Mouse (Mus musculus): ENCODE measurements around the gene Erf. TPM values are rescaled to one million over a fixed set of nuclear protein-coding genes. Genes with fewer than 3 reads are reported as not detected.
A peak's percentile ranks its signal among the peaks of the same experiment; 100 is the strongest.

Erf gene
- polyA plus RNA-seq, 1 experiment from 2014 or later: 4.2 TPM

DNA sequence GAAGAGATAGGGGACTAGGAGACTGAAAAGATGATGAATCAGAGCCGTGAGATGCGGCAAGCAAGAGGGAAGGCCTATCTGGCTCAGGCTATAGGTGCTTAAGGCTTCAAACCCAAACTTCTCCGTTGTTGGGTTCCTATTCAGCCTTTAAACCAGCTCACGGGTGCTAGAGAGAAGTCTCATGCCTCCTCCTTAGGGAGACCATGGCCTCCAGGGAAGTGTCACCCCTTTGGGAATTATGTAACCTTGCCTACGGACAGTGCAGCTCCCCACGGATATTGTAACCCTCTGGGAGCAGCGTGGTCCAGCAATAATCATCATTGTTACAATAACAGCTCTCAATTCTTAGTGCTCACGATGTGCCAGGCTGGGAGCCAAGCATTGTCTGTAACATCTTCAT is 1.3 kb upstream of the Erf start:
- peak overlapping the region; percentile 66 for H3K27ac ChIP-seq
- ATAC-seq (ENCODE audit: low FRiP score): no peak
- peak overlapping the region; percentile 74 for H3K4me3 ChIP-seq
- 17% methylated on average over 8 of the region's 8 CpGs for WGBS
- peak overlapping the region; percentile 100 for H3K4me2 ChIP-seq
- H3K9ac ChIP-seq: peak overlapping the region; percentile 84
- H3K9me3 ChIP-seq: no peaks in the 10 kb centered on the region
- peaks cover 46% of the 10 kb centered on the region for H3K4me1 ChIP-seq (replicated peaks)
- no peaks in the 10 kb centered on the region for H3K36me3 ChIP-seq
- H3K27me3 ChIP-seq: no peaks in the 10 kb centered on the region

DNA sequence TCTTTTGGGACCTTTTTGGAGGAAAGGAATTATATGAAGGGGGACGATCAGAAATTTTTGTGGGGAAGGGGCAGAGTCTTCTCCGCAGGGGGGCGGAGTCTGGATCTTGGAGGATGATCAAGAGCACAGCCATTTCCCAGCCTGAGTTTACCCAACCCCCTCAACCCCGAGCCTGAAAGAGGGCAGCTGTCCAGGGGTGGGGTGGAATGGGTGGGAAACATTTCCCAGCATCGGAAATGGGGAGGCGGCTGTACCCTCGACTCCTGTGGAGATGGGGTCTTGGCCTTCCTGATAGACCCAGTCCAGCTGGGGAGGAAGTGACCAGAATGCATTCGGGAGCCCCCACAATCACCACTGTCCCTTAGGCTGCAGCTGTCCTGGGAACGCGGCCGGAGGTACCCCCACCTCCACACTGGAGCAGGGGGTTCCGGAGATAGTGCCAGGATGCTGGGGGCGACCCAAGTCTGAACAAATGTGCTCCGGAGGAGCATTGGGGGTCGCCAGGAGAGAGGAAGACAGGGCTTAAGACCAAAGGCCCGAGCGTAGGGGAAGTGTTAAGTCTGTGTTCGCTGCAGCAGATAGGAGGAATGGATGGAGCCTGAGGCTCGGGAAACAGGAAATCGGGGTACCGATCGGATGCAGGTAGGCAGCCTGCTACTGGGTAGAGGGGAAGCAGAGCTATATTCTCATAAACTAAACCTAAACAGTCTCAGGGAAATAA is 670 bp upstream of the Erf start:
- Histone ChIP-seq H3K4me2 (peak overlapping the region; percentile 100), H3K27me3 (no peaks in the 10 kb centered on the region), H3K36me3 (no peaks in the 10 kb centered on the region), H3K9ac (peak overlapping the region; percentile 84), H3K4me1 (replicated peaks) (peaks cover 52% of the 10 kb centered on the region), H3K9me3 (no peaks in the 10 kb centered on the region), H3K4me3 (peak overlapping the region; percentile 74), H3K27ac (peak overlapping the region; percentile 66)
- 1% methylated on average over 22 of the region's 22 CpGs for WGBS
- peak; percentile 11 for ATAC-seq (ENCODE audit: low FRiP score)

DNA sequence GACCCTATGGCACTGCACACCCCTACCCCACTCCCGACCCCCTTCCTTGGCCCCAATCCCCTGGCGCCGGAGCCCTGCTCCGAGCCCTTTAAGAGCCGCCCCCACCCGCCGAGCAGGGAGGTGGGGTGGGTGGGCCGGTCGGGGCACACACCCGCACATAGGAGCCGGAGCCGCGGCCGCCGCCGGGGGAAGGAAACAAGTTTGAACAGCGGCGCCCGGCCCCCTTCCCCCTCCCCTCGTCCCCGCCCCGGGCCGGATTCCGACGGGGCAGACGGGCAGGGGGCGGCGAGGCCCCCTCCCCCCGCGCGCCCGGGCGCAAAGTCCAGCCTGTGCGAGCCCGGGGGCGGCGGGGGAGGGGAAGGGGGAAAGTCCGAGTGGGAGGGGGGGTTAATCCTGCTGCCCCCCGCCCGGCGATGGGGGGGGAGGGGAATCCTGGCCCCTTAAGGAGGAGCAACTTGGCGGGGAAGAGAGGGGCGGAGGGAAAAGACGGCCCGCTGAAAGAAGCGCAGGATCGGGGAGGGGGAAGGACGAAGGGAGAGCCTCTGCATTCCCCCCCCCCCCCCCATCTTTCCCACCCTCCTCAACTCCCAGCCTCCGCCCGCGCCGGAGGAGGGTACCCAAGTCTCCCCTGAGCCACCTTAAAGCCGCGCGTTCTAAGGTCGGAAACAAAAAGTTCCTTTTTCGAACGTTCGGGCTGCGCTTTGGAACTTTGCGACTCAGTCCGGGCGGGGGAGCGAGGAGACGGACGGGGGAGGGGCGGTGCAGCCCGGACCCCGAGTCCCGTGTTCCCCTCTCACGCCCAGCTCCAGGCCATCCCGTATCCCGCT is 1.0 kb downstream of the Erf start:
- no peaks in the 10 kb centered on the region for H3K9me3 ChIP-seq
- peaks cover 10% of the 10 kb centered on the region for H3K36me3 ChIP-seq
- peak; percentile 52 for ATAC-seq (ENCODE audit: low FRiP score)
- WGBS: under 1% methylated on average over 50 of the region's 73 CpGs
- H3K27ac ChIP-seq: peak overlapping the region; percentile 90
- peaks cover 66% of the 10 kb centered on the region for H3K4me1 ChIP-seq (replicated peaks)
- peak overlapping the region; percentile 74 for H3K4me3 ChIP-seq
- peak overlapping the region; percentile 84 for H3K9ac ChIP-seq
- no peaks in the 10 kb centered on the region for H3K27me3 ChIP-seq
- H3K4me2 ChIP-seq: peak overlapping the region; percentile 100

DNA sequence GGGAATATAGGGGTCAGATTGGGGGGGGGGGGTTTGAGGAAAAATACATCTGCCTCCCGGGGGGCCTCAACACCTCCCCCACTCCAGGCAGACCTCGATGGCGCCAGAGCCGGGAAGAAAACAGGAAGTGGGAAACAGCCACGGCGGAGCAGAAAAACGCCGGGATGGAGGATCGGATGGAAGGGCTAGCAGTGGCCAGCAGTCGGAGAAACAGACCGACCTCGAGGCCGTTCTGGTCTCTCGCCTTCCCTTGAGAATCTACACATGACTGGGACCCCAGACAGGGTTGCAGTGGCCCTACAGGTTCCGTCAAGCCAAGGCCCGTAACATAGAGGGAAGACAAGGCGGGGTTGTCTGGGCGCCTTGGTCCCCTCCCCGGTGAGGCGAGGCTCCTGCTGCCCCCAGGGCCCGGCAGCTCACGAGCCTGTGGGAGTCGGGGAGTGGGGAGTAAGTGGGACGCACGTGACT is 1.7 kb downstream of the Erf start:
- Histone ChIP-seq H3K9ac (peak overlapping the region; percentile 84), H3K4me2 (peak overlapping the region; percentile 100), H3K9me3 (no peaks in the 10 kb centered on the region), H3K4me1 (replicated peaks) (peaks cover 66% of the 10 kb centered on the region), H3K36me3 (peaks cover 11% of the 10 kb centered on the region), H3K27me3 (no peaks in the 10 kb centered on the region), H3K27ac (peak overlapping the region; percentile 90), H3K4me3 (peak overlapping the region; percentile 74)
- no peak; the same call in 1 of the 2 replicates for ATAC-seq (ENCODE audit: low FRiP score)
- 1% methylated on average over 25 of the region's 25 CpGs for WGBS

DNA sequence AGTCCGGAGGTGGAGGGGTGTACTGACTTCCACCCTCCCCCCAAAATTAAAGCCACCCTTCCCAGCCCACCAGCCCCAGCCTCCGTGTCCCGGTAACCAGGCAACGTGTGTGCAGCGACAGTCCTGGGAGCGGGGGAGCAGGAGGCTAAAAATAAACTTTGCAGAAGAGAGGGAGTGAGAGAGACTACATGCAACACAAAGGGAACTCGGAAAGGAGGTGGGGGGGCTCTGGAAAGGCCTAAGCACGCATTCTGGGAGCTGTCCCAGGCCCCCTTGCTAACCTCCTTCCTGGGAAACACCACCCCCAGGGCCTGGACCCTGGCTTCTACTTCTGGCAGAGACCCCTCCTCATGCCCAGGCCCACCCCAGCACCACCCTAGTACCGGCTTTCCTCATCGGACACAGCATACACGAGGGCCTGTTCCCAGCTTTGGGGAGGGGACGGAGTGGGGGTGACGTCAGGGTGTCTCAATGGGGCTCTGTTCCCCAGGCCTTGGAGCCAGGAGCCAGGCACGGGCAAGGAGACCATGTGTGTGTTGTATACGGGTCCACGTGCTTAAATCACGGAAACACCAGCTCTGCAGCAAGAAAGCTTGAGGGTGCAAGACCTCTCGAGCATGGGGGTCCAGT is 2.4 kb downstream of the Erf start:
- Histone ChIP-seq H3K9ac (peak overlapping the region; percentile 84), H3K36me3 (peaks cover 11% of the 10 kb centered on the region), H3K4me2 (peak overlapping the region; percentile 100), H3K9me3 (no peaks in the 10 kb centered on the region), H3K27ac (peak overlapping the region; percentile 90), H3K4me1 (replicated peaks) (peaks cover 66% of the 10 kb centered on the region), H3K27me3 (no peaks in the 10 kb centered on the region), H3K4me3 (peak overlapping the region; percentile 74)
- ATAC-seq (ENCODE audit: low FRiP score): peak; percentile 27
- WGBS: 2% methylated on average over 18 of the region's 18 CpGs

DNA sequence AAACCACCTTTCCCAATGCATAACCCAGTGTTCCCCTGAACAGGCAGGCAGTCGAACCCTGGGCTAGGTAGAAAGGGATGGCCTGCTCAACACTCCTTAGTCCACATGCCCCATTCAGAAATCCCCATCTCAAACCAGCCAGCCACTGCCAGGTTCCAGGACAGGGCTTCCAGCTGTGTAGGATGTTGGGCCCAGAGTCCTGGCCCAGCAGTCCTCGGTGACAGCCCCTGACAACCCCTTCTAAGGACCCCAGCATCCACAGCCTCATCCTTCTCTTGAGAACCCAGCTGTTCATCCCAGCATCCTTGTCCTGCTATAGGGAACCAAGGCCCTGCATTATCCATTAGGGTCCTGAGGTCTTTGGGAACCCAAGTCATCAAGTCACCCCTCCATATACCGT is 3.1 kb downstream of the Erf start:
- WGBS: 20% methylated on average over 3 of the region's 3 CpGs
- Histone ChIP-seq H3K9ac (peak overlapping the region; percentile 84), H3K36me3 (peaks cover 11% of the 10 kb centered on the region), H3K9me3 (no peaks in the 10 kb centered on the region), H3K4me3 (peak overlapping the region; percentile 74), H3K27me3 (no peaks in the 10 kb centered on the region), H3K4me2 (peak overlapping the region; percentile 100), H3K4me1 (replicated peaks) (peaks cover 66% of the 10 kb centered on the region), H3K27ac (peak overlapping the region; percentile 90)
- no peak for ATAC-seq (ENCODE audit: low FRiP score)

DNA sequence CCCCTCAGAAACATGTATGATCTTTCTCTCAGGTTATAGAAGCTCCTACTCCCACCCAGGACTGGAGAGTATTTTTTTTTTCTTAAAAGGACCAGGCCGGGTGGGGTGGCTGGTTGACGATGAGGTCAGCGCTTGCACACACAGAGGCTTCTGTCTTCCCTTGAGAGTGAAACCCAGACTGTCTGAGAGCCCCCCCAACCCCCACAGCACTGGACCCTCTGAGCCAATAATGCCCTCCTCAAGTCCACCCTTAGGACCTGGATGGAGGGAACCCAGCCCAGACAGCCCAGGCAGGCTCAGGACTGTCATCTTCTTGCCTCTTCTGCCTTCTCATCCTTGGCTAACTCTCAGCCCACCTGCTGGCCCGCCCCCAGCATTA is 3.8 kb downstream of the Erf start:
- Histone ChIP-seq H3K4me3 (peak overlapping the region; percentile 74), H3K27me3 (no peaks in the 10 kb centered on the region), H3K4me1 (replicated peaks) (peaks cover 61% of the 10 kb centered on the region), H3K36me3 (peaks cover 11% of the 10 kb centered on the region), H3K9ac (peak overlapping the region; percentile 84), H3K4me2 (peak overlapping the region; percentile 100), H3K9me3 (no peaks in the 10 kb centered on the region), H3K27ac (peak overlapping the region; percentile 90)
- no peak for ATAC-seq (ENCODE audit: low FRiP score)
- WGBS: 49% methylated on average over 4 of the region's 4 CpGs

DNA sequence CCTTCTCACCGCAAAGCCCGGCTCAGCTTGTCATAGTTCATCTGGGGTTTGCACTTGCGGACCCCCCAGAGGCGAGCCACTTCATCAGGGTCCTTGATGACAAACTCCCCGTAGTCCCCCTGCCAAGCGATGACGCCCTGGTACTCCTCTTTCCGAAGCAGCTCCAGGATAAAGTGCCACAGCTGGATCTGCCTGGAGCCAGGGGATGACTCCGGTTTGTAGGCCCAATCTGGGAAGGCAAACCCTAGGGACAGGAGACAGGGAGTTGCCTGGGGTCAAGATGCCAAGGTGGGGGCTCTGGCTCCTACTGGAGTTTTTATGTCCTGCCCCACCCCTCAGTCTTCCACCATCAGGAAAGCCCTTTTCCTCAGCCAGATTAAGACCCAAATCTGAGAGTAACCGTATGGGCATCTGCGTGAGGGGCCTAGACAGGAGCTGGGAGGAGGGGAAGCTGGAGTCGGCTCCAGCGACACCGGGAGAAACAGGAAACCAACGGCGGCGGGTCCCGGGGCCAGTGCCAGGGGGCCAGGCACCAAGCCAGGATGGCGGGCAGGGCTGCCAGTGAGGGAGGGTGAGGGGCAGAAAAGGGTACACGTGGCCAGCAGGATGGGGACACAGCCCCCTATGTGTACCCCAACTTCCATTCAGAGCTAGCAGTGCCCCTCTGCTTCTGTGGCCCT is 4.3 kb downstream of the Erf start:
- no peak for ATAC-seq (ENCODE audit: low FRiP score)
- Histone ChIP-seq H3K4me1 (replicated peaks) (peaks cover 56% of the 10 kb centered on the region), H3K4me3 (peak overlapping the region; percentile 14; the same call in 1 of the 2 replicates), H3K9ac (peak overlapping the region; percentile 84; the same call in 1 of the 2 replicates), H3K36me3 (peaks cover 11% of the 10 kb centered on the region), H3K9me3 (no peaks in the 10 kb centered on the region), H3K27me3 (no peaks in the 10 kb centered on the region), H3K27ac (peak overlapping the region; percentile 90), H3K4me2 (peak overlapping the region; percentile 100)
- 53% methylated on average over 20 of the region's 20 CpGs for WGBS

DNA sequence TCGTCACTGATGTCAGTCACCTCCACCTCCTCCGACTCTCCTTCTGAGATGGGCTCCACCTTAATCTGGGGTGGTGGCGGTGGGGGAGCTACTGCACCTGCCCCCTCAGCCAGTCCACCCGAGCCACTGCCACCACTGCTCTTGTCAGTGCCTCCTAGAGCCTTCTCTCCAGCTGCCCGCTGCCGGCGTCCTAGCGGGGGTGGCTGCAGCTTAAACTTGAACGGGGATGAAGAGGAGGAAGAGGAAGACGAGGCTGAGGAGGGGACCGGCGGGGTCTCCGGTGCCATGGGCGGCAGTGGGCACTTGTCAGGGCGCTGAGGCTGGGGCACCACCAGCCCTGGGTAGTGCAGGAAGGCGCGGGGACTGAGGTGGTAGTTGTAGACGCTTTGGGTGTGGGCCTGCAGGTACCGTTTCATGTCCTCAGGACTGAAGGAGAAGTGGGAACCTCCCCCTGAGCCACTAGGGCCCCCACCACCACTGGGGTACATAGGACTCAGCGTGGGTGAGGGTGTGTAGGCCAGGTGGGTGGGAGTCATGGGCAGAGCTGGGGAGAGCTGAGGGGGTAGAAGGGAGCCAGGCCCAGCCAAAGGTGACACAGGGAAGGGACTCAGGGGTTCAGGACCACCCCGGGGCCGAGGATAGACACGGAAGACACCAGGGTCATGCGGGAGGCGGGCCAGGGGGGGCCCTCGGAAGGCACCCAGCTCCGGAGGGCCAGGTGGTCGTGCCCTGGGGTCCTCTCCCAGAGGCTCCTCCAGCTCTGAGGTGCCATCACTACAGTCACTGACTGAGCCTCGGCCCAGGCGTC is 5.8 kb downstream of the Erf start:
- no peak overlapping the region for H3K9ac ChIP-seq
- no peak overlapping the region for H3K27ac ChIP-seq
- no peak for ATAC-seq (ENCODE audit: low FRiP score)
- H3K36me3 ChIP-seq: peaks cover 11% of the 10 kb centered on the region
- H3K27me3 ChIP-seq: no peaks in the 10 kb centered on the region
- peaks cover 45% of the 10 kb centered on the region for H3K4me1 ChIP-seq (replicated peaks)
- H3K9me3 ChIP-seq: no peaks in the 10 kb centered on the region
- H3K4me2 ChIP-seq: no peak overlapping the region
- 85% methylated on average over 28 of the region's 30 CpGs for WGBS
- no peak overlapping the region for H3K4me3 ChIP-seq

DNA sequence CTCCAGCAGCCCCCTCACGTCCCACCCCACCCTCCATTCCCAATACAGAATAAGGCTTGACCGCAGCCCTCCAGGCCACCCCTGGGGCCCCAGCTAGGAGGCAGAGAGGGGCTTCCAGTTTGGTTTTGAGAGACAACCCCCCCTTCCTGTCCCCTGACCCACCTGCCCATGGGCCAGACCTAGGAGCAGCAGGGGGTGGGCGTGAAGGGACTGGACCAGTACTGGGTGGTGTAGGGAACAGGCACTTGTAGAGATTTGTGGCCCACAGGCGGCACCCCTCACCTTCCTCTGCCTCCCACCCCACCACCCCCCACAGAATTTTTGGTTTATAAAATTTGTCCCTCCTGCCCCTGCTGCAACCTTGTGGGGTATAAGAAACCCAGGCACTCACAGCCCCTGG is 7.2 kb downstream of the Erf start:
- peaks cover 11% of the 10 kb centered on the region for H3K36me3 ChIP-seq
- H3K27me3 ChIP-seq: no peaks in the 10 kb centered on the region
- no peak for ATAC-seq (ENCODE audit: low FRiP score)
- 95% methylated on average over 4 of the region's 4 CpGs for WGBS
- H3K4me2 ChIP-seq: no peak overlapping the region
- no peak overlapping the region for H3K4me3 ChIP-seq
- H3K4me1 ChIP-seq (replicated peaks): peaks cover 41% of the 10 kb centered on the region
- no peak overlapping the region for H3K9ac ChIP-seq
- H3K27ac ChIP-seq: no peak overlapping the region
- no peaks in the 10 kb centered on the region for H3K9me3 ChIP-seq

DNA sequence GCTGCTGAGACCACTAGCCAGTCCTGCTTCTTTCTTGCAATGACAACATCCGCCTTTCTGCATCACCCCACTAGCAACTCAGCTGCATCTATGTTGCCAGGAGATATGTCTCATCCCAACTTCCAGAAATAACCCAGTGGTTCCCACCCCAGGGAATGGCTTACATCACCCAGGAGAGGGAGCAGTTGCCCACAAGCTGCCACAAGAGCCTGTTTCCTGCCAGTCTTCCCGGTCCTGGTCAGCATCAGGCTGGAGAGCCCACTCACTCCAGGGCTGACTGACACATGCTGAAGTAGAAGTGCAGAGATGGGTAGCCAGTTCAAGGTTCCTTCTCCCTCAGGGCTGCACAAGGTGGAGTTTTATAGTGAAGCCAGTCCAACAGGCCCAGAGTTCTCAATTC is 9.5 kb downstream of the Erf start:
- H3K9ac ChIP-seq: no peak overlapping the region
- 47% methylated on average over 2 of the region's 2 CpGs for WGBS

More for the DNA sequence above, 9.5 kb downstream of the Erf start:
- H3K4me2 ChIP-seq: no peak overlapping the region
- H3K27me3 ChIP-seq: no peaks in the 10 kb centered on the region
- peaks cover 11% of the 10 kb centered on the region for H3K36me3 ChIP-seq
- peaks cover 28% of the 10 kb centered on the region for H3K4me1 ChIP-seq (replicated peaks)
- H3K4me3 ChIP-seq: no peak overlapping the region
- no peaks in the 10 kb centered on the region for H3K9me3 ChIP-seq
- H3K27ac ChIP-seq: peak overlapping the region; percentile 30; the same call in 1 of the 2 replicates
- ATAC-seq (ENCODE audit: low FRiP score): no peak

All from hindbrain, embryonic 13.5 days (tissue).